Mouse (Mus musculus) right cerebral cortex, postnatal 10 days (tissue): ENCODE measurements around the gene 2510009E07Rik.
"Not testable (repeated sequence)": the region's sequence is repeated elsewhere in the genome, so short reads cannot be mapped to it uniquely, and the experiment has no call there.

Experiments used
- DNase-seq, 2 experiments: peaks; one replicate each; pipeline ENCODE4 v3.0.0; 2021; ENCODE audit warnings: low spot score in 2 of 2

2510009E07Rik gene

DNA sequence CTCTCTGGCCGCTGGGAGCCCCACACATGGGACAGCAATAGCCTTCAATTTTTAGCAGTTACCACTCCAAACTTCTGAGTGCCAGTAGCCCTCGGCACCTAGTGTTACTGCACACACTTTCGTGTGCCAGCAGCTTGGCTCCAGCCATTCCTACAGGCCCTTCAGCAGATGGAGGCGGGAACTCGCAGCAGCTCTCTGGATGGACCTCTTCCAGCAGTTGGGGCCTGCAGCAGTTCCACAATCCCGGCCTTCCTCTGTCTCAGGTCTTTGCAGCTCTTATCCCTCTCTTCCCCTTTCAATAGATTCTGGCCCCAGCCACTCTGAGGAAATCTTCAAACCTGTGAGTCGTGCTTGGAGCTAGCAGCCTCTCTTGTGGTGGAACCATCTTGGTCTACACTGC, 17.7 kb downstream of the 2510009E07Rik start:
- DNase-seq: peak in 1 of 2 experiments; percentile 36

DNA sequence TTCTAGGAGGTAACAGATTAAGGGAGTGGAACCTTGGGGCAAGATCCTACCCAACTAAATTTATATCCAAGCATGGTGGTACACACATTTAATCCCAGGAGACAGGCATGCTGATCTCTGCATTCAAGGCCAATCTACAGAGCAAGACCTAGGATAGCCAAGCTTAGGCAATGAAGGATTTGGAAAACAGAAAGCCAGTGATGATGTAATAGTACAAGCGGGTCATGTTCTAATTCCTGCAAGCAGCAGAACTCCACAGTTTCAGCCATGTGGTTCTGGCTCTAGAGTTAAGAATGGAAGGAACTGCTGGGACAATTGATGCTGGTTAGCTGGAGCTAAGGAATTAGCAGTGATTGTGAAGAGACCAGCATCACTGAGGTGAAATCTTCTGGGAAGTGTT, 20.8 kb downstream of the 2510009E07Rik start:
- DNase-seq: not testable (repeated sequence)

- DNase-seq: not testable (repeated sequence)
These were observed 21.4 kb downstream of the 2510009E07Rik start for GRCm38 (mm10) chr16:21673046-21673445.

- DNase-seq: no peak
These were observed 22.6 kb downstream of the 2510009E07Rik start for GRCm38 (mm10) chr16:21671878-21672277.

DNA sequence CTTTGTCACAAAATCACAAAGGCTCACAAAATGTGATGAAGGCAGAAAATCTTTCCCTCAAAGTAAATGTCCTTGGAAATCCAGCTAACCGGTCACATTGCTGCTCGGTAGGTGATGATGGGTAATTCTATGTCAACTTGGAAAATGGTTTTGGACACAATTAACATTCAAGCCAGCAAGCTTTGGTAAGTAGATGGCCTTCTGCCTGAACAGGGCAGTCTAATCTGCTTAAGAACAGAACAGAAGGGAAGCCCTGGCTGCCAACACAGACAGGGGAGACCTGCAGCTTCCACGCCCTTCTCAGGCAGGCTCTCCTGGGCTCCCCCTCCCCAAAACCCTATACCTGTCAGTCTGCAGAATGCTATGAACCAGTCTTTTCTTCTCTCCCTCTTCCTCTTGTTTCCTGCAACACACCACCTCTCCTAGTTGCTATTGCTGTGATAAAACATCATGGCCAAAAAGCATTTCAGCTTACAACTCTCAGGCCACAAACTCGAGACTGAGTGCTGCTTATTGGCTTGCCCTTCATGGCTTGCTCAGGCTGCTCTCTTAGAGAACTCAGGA, 29.0 kb downstream of the 2510009E07Rik start:
- peak in 1 of 2 experiments; percentile 24 for DNase-seq

DNA sequence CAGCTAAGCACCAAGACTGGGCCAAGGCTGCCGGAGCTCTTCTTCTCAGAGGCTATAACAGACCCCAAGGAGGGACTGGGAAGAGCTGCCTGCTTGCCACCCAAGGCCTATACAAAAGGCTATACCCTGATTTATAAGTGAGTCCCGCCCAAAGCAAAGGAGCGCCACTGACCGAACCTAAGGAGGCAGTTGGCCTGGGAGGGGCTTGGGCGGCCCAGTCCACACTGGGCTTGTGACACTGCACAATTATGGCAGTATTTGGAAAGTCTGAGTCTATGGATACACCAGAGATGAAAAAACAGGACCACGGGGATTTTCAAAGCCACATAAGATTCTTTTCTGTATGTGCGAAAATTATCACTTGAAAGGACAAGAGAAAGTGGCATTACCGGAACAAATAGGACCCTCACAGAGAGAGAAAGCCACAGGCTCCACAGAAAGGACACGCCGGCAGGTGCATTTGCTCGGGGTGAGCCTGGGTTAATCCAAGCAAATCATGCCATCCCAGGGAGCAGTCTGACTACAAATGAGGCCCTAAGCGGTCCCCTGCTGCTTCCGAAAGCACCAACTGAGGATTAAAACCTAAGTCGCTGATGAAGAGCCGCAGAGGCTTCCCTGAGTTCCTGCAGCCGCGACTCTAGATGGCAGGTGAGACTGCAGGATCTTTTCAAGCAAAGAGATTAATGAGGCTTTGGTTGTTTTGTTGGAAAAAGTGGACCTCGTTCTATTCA, 29.7 kb downstream of the 2510009E07Rik start:
- peak in 1 of 2 experiments; percentile 21 for DNase-seq

DNA sequence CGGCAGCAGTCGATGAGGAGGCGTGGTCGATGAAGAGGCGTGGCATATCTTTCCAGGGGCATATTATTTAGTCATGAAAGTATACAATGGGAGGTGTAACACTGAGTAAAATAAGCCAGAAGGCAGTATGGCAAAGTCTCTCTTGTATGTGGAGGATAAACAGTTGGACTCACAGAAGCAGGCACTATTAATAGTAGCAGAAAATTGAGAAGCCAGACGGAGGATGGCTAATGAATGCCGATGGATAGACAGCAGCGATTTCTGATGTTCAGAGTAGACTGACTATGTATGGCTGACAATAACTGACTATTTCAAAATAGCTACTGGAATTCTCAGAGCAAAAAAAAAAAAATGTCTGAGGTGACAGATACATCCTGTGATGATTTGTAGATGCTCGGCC, 38.5 kb downstream of the 2510009E07Rik start:
- DNase-seq: no peak

DNA sequence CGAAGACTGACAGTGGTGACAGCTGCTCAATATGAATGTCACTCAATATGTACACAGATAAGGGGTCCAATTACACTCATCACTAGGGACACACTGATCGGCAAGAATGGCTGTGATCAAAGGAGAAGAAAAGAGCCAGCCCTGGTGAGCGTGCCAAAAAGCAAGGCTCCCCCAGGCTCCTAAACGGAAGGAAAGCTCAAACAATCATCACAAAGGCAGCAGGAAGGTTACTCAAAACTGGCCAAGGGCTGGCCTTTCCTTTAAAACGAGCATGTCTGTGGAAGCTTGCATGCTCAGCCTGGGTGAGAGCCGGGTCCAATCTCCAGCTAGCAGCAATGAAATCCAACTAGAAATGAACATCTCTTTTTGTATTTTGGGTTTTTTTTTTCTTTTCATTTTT, 39.2 kb downstream of the 2510009E07Rik start:
- DNase-seq: peak in 1 of 2 experiments; percentile 24

GRCm38 (mm10) chr16:21654384-21654783, 40.1 kb downstream of the 2510009E07Rik start:
- peak in 1 of 2 experiments; percentile 21 for DNase-seq

DNA sequence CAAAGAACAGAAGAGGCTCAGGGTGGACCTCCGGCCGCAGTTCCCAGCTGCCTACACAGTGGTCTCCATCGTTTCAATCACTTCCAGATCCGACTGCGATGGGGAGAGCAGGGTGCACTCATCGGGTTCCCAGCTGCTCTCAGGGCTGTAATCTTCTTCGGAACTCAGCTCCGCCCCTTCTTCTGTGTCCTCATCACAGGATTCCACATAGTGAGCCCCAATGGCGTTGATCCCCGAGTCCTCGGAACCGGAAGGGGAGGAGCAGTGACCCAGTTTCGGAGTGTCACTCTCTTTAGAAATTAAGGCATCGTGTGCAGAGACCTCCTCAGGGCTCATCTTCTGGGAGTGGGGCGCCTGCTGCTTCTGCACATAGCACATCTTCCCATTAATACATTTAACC, 41.3 kb downstream of the 2510009E07Rik start:
- no peak for DNase-seq

- no peak for DNase-seq
These were observed 43.3 kb downstream of the 2510009E07Rik start for GRCm38 (mm10) chr16:21651161-21651560.

GRCm38 (mm10) chr16:21650289-21650688, 44.2 kb downstream of the 2510009E07Rik start:
- DNase-seq: no peak

- DNase-seq: no peak
These were observed 45.7 kb downstream of the 2510009E07Rik start for GRCm38 (mm10) chr16:21648800-21649199.

- DNase-seq: no peak
These were observed 48.0 kb downstream of the 2510009E07Rik start for GRCm38 (mm10) chr16:21646496-21646895.

DNA sequence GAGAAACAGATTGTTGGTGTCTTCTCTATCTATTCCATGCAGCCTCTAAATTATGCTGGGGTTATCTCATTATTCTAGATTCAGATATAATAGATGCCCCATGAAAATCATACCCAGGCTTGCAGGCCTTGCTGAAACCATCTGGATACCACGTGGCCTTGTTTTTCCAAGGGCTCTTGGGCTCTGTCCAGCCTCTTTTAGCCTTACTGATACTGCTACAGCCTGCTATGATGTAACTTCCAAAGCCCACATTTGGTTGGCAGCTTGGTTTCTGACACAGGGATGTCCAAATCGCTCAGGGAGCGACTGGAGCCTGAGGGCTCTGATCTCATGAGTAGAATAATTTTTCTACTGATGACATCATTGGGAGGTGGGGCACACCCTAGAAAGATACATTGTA, 48.5 kb downstream of the 2510009E07Rik start:
- DNase-seq: peak in 1 of 2 experiments; percentile 26

GRCm38 (mm10) chr16:21644574-21644973, 49.9 kb downstream of the 2510009E07Rik start:
- DNase-seq: no peak

- peak in 1 of 2 experiments; percentile 68 for DNase-seq
These were observed 50.4 kb downstream of the 2510009E07Rik start for GRCm38 (mm10) chr16:21644066-21644561.

DNA sequence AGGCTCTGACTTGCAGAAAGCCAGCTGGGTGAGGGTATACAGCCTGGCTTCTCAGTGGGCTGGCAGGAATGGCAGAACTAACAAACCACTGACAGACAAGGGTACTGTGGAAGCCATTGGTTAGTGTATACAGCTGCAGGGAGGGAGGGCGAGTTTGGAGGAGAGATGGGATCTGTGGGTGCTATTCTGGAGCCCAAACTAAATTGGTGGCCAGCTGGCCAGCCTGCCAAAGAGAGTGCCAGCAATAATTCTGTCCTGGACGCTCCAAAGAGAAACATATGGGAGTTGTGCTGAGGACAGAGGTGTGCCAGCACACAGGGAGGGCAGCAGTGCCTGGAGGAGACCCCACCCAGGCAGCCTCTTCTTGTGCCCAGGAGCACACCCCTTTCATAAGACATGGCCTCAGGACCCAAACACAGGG, 50.8 kb downstream of the 2510009E07Rik start:
- peak; percentile 57 to 73 for DNase-seq

- DNase-seq: no peak
These were observed 51.6 kb downstream of the 2510009E07Rik start for GRCm38 (mm10) chr16:21642906-21643305.

GRCm38 (mm10) chr16:21641944-21642343, 52.5 kb downstream of the 2510009E07Rik start:
- peak in 1 of 2 experiments; percentile 30 for DNase-seq

GRCm38 (mm10) chr16:21640766-21641499, 53.5 kb downstream of the 2510009E07Rik start:
- no peak for DNase-seq

DNA sequence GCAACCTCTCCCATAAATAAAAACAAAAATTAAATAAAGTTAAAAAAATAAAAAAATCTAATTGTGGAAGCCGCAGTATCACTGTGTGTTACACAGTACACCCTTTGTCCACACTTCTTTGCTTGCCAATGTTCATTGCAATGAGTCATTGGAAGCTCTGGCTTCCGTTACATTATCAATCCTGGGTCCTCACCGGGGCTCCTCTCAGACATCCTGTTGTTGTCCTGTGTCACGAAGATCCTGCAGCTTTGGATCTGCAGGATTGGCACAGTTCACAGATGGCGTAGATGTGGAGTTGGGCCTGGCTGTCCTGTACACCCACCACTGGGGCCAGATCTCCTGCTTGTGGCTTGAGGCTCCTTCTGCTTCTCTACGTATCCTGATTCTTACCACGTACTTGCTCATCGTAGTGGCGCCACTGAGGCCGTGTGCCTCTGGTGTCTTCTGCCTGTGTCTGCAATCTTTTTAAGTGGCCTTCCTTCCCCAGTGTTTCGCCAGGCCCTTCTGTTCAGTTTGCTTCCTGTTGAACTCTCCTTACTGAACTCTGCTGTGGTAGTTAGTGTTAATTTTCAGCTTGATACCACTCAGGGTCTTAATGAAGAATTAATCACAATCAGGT, 57.2 kb downstream of the 2510009E07Rik start:
- DNase-seq: no peak
